Mouse (Mus musculus): ENCODE results near the gene Zbtb40. TPM values are rescaled to one million over a fixed set of nuclear protein-coding genes. Genes with fewer than 3 reads are reported as not detected.

Zbtb40 gene
- total RNA-seq, 4 experiments from 2014 or later = 8.3 to 9.8 (median 8.4) TPM

DNA sequence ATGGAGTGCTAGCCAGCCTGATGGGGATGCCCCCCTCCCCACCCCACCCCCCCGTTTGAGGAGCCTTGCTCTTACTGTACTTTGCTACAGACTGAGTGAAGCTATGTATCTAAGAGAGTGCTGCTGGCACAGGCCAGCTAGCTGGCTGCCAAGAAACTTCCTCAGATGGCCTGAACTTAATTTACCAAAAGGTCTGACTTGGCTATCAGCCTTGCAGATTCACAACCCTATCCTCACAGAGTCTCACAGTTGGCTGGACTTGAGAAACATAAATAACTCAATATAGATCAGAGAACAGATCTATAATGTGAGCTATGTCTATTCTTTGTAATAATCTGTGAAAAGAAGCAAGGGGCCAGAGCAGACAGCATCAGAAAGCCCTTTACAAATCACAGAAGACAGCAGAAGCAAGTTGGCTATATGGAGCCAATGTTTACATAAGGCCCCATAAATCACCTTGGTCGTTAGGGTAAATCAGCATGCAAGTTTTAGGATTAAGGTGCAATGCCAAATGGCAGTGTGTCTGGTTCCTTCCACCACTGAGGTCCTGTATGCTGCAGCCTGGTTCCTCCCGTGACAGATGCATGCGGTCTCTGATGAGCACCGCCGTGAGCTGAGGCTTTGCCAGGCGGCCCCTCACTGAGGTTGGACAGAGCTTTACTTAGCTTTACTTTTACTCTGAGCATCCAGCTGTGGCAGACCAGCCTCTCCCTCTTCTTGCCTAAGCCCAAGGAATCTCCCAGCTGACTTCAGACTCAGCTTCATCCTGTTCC lies 15.3 kb downstream of the Zbtb40 start:
- no peak for DNase-seq (ENCODE audit: low spot score in 2 of 2)

DNA sequence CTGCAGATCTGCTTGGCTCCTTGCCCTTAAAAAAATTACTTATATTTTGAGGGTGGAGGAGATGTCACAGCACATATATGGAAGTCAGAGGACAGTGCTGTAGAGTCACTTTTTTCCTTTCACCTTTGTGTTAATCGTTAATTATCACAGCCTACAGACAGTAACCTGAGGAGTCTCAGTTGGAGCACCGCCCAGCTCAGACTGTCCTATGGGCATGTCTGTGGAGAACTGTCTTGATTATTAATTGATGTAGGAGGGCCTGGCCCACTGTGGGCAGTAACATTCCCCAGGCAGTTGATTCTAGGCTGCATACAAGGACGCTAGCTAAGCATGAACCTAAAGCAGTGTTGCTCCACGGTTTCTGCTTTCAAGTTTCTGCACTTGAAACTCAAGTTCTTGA lies 16.1 kb downstream of the Zbtb40 start:
- DNase-seq (ENCODE audit: low spot score in 2 of 2) = no peak

DNA sequence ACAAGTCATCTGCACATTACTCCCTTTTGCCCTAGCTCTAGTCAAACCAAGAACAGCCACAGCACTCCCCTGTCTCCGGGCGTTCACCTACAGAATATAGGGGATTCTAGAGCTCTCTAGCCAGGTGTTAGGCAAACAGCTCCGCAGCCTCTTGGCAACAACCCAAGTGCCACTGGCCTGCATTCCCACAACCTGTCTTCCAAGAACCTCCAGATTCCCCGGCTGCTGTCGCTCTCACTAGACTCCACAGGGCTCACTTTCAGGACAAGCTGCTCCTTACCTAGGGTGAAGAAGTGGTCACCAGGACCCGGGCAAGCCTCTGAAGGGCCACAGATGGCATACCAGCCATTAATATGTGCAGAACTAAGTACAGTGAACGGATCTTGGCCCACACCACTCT lies 17.3 kb downstream of the Zbtb40 start:
- no peak for DNase-seq (ENCODE audit: low spot score in 2 of 2)

DNA sequence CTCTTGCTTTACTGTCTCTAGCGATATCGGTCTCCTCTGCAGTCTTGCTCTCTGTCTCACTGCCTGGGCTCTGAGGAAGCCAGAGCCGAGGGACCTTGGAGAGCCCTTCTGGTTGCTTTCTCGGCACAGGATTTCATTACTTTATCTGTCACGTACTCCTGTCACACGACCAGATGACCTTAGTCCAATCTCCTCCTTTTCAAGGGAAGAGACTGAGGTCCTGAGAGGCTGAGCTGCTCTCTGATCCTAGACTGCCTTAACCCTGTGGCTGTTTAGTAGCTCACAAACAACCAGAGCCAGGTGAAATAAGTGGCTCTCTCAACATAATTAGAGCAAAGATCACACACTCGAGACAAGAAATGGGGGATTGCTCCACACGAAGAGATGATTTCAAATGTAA lies 19.3 kb downstream of the Zbtb40 start:
- no peak for DNase-seq (ENCODE audit: low spot score in 2 of 2)

DNA sequence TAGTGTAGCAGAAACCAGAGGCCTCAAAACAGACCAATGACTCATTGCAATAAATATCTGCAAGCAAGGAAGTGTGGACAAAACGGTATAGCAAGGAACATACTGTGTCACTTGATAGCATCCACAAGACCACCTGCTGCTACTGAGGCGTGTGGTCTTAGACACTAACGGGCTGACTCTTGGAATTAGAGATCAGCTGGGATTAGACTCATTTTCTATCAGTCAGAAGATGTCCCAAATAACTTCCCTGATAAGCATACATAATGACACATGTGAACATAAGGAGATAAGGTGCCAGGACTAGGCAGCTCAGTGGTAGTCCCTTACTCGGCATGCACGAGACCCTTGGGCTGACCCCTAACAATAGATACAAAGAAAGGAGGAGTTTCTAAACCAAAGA lies 21.6 kb downstream of the Zbtb40 start:
- DNase-seq (ENCODE audit: low spot score in 2 of 2) = no peak

DNA sequence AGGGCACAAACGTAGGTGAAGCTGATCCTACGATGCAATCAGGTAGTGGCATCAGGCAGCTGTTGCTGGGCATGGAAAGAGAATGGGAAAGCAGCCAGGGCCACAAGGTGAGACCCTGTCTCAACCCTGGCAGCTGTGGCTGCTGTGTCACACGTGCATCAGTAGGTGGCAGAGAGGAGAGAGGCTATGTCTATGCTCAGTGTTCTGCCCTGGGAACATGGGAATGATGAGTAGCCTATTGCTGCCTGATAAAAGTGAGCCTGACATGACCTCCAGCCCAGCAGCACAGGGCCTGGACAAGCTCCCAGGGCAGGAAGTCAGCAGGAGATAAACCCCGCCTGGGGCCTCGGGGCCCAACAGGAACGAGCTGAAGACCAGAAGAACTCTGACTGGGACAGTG lies 23.0 kb downstream of the Zbtb40 start:
- DNase-seq (ENCODE audit: low spot score in 2 of 2) = no peak

DNA sequence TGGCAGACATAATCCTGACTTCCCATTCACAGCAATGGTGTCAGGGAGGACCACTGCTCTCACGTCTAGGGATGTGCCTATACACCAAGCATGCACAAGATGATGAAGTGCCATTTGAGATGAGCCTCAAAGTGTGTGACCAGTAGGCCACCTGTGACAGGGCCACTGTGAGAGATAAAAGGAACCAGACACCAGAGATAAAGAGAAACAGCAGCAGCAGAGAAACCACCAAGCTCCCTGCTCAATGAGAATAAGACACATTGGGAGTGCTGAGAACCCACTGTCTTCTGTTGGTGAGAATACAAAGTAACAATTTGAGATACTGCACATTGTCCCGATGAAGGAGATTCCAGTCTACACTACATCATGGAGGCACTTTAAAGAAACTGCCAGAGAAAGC lies 23.5 kb downstream of the Zbtb40 start:
- DNase-seq (ENCODE audit: low spot score in 2 of 2) = no peak

- DNase-seq (ENCODE audit: low spot score in 2 of 2) = no peak
Measured at GRCm38 (mm10) chr4:137020065-137020464, 28.5 kb downstream of the Zbtb40 start.

DNA sequence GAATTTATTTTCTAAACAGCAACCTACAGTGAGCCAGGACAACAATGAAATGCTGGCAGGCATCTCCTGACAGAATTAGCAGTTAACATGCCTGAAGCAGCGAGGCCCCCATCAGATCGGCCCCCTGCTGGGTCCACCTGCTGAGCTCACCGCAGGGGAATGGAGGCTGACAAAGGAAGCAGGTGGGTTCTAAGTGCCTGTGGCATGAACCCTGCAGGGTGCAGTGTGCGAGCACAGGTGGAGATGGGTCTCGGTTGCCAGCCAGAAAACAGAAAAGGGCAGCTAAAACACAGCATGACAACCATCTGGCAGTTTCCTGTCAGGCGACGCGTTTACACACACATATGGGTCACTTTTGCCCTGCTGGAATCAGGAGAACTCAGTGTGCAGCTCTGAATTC lies 32.7 kb downstream of the Zbtb40 start:
- no peak for DNase-seq (ENCODE audit: low spot score in 2 of 2)

DNA sequence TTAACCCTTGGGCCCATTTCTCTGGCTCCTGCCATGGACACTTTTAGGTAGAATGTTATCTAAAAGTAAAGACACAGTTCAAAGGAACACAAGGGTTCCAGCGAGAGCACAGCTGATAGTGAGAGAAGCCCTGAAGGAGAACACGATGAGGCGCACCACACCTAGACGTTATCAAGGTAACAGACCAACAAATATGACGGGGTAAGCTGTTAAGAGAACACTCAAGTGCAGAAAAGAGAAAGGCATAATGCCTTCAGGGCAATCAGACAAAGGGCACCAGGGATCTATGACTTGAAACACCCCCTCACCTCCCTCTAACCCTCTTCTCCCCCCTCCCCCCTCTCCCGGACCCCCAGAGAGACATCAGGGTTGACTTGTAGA lies 33.1 kb downstream of the Zbtb40 start:
- DNase-seq (ENCODE audit: low spot score in 2 of 2) = no peak

DNA sequence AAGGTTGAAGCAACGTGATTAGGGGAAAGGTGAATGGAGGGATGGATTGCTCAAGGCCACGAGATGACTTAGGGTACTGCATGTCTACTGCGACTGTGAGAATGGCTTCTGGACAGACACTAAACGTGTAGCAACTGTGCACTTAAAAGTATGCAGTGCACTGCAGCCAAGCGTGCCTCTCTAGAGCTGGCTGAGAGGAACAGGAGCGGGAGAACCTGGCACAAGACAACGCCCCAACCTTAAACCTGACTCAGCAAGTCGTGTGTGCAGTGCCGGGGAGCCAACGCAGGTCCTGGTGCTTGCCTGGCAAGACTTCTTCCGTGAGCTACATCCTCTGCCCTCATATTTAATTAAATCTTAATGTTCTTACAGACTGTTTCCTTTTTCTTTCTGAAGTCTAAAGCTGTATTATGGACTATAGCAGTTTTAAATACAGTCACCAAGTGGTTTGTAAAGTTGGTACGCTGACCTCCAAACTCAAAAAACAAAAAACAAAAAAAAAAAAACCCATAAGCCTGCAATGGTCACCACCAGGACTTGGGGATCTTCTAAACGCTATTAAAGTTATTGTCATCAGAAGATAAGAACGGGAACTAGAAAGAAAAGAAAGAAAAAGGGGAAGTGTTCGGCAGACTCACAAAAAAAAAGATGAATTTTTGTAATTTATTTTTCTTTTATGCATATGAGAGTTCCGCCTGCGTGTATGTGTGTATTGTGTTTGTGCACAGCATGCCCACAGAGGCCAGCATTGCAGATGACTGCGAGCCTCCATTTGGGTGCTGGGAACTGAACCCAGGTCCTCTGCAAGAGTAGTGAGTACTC lies 33.7 kb downstream of the Zbtb40 start:
- DNase-seq (ENCODE audit: low spot score in 2 of 2) = no peak

- DNase-seq (ENCODE audit: low spot score in 2 of 2) = no peak
Measured at GRCm38 (mm10) chr4:137014124-137014523, 34.5 kb downstream of the Zbtb40 start.

- DNase-seq (ENCODE audit: low spot score in 2 of 2) = no peak
Measured at GRCm38 (mm10) chr4:137006966-137007365, 41.6 kb downstream of the Zbtb40 start.

DNA sequence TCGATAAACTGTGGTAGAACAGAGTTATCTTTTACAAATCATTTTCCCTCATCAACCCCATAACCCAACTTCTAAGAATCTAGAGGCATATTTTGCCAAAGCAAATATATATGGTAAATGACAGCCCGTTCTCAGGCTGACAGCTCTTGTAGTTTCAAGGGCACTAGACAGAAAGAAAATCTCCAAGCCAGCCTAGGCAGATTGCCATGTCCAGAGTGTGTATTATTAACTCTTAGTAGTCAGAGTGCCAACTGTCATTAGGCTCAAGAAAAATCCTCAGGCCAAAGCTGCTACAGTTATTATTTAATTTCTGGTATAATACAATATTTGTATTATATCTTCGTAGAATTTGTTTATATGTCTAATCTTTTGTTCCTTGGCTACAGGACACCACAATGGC lies 46.8 kb downstream of the Zbtb40 start:
- DNase-seq (ENCODE audit: low spot score in 2 of 2) = no peak

GRCm38 (mm10) chr4:137001020-137001419 lies 47.6 kb downstream of the Zbtb40 start:
- no peak for DNase-seq (ENCODE audit: low spot score in 2 of 2)

DNA sequence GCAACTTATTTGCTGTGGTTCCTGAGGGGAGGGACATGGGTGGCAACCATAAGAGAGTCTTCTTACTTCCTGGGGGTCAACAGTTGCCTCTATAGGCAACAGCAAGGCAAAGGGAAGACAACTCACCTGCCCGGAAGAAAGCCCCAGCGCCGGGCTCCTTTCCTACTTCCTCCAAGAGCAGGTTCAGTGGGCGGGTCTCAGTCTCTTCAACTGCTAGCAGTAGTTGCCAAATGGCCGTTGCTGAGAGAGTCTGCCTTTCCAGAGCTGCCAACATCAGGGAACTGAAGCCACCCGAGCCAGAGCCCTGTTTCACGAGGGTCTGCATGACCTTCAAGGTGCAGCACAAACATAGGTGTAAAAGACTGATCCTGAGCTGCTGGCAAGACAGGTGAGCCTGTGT lies 50.2 kb downstream of the Zbtb40 start:
- no peak for DNase-seq (ENCODE audit: low spot score in 2 of 2)

DNA sequence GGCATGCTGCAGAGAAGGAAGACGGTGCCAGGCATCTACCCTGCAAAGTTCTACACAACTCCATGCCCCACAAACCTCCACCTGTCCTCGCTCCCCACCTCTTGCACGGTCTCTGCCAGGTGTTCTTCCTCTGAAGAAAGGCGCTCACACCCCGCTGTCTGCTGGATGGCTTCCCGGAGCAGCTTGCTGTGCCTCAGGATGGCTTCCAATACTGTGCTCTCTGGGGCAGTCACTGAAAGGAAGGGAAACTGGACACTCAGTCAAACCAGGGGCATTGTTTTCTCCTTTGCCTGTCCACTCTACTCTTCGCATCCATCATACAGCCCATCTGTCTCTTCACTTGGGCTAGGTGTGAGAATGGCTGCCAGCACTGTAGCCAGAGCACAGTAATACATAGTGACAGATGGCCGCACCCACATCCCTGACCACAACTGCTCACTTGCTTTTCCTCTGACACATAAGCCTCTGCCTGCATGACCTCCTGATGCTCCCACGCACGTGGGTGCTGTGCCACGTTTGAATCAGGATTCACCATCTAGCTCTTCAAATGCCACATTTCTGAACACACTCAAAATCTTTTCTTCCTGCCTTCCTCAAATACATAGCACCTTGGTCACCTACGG lies 50.8 kb downstream of the Zbtb40 start:
- peak in 1 of 2 experiments; percentile 50 for DNase-seq (ENCODE audit: low spot score in 2 of 2)

DNA sequence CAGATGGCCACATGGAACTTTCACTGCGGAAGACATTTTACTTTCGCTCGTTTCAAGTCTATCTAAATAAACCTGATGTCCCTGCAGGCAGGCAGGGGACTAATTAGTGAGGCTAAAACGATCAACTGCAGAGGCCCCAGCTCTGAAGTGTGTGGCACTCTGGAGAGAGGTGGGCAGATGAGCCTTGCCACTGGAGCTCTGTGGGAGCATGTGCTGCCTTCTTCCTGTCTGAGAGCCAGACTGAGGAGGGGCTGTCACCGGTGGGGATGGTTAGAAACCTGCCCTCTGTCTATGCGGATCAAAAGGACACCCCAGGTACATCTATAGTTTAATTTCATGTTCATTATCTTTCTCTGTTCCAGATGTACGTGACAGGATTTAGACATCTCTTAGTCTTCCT lies 51.7 kb downstream of the Zbtb40 start:
- no peak for DNase-seq (ENCODE audit: low spot score in 2 of 2)

GRCm38 (mm10) chr4:136995361-136995760 lies 53.2 kb downstream of the Zbtb40 start:
- no peak for DNase-seq (ENCODE audit: low spot score in 2 of 2)

DNA sequence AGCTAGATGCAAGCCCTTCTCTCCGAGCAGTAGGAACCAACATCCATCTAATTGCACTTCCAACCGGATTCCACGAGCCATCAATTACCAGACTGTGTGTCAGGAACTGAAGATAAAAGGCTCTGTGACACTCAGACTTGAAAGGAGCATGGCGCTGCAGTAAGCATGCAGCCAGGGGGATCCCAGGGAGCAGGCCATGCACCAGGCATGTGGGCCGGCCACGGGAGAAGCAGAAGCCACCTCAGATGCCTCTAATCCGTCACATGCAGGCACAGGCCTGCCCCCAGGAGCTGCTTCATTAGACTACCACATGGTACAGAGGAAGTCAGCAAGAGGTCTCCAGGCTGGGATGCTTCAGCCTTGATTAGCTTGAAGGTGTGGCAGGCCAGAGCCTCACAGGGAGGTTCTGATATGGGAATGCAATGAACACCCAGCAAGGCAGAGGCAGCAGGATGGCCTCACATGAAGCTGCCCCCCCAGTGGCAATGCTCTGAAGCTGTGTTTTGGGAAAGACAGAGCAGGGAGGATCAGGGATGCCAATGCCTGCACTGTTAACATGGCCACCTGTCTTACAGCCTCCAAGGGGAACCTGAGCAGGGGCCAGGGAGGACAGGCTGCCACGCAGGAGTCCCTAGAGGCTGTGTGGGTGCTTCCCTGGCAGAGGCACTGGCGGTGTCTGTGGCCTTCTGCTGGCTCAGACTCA lies 66.5 kb downstream of the Zbtb40 start:
- no peak for DNase-seq (ENCODE audit: low spot score in 2 of 2)

DNA sequence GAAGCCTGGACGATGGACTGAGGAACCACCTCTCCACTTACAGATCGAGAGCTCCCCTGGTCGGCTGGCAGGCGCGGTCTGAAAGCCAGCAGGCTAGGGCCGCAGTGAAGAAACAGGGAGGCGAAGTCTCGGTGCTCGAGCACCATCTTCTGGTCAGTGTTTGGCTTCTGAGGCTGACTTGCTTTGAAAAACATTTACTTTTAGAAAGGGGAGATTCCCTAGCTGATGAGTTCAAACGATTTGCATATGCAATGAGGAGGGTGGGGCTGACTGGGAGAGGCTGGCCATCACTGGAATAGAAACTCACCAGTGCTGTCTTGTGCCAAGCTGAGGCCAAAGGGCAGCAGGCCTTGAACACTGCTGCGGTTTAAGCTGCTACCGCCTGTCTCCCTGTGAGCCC lies 67.3 kb downstream of the Zbtb40 start:
- DNase-seq (ENCODE audit: low spot score in 2 of 2) = no peak

GRCm38 (mm10) chr4:136980921-136981320 lies 67.7 kb downstream of the Zbtb40 start:
- DNase-seq (ENCODE audit: low spot score in 2 of 2) = no peak
